ENCODE assay signal across 8 mouse cellular contexts in genomic region chr7:99534501-99534900, GRCm38 (mm10). TPM values are rescaled to one million over a fixed set of nuclear protein-coding genes. Genes with fewer than 3 reads are reported as not detected.
A peak's percentile ranks its signal among the peaks of the same experiment; 100 is the strongest.
DNase-seq lines count a peak whose midpoint lies in the region; ATAC-seq and TF ChIP-seq lines count a peak whose summit lies in the region.

No protein-coding gene starts in this region.

- 46% methylated on average over 5 of the region's 5 CpGs for WGBS in heart, embryonic 15.5 days
- 51% methylated on average over 5 of the region's 5 CpGs for WGBS in bone marrow, adult 2 months
- 31% methylated on average over 5 of the region's 5 CpGs for WGBS in hindbrain, embryonic 12.5 days
- 36% methylated on average over 5 of the region's 5 CpGs for WGBS in midbrain, embryonic 11.5 days

- H3K36me3 ChIP-seq in heart, embryonic 15.5 days: no peaks in the 10 kb centered on the region
- H3K36me3 ChIP-seq in hindbrain, embryonic 12.5 days: no peaks in the 10 kb centered on the region
- H3K36me3 ChIP-seq in midbrain, embryonic 11.5 days (ENCODE audit: control insufficient read depth, insufficient read depth, low read length): no peaks in the 10 kb centered on the region

- H3K9me3 ChIP-seq in heart, embryonic 15.5 days (replicated peaks): no peaks in the 10 kb centered on the region
- no peaks in the 10 kb centered on the region for H3K9me3 ChIP-seq in hindbrain, embryonic 12.5 days (replicated peaks)
- H3K9me3 ChIP-seq in midbrain, embryonic 11.5 days (ENCODE audit: control insufficient read depth, low read length): no peaks in the 10 kb centered on the region

- H3K27me3 ChIP-seq in heart, embryonic 15.5 days: no peaks in the 10 kb centered on the region
- no peaks in the 10 kb centered on the region; the same call in 1 of the 2 replicates for H3K27me3 ChIP-seq in hindbrain, embryonic 12.5 days
- no peaks in the 10 kb centered on the region for H3K27me3 ChIP-seq in midbrain, embryonic 11.5 days (ENCODE audit: control insufficient read depth, insufficient read depth, low read length)

- H3K4me3 ChIP-seq in heart, embryonic 15.5 days: peak overlapping the region; percentile 87
- no peak overlapping the region for H3K4me3 ChIP-seq in bone marrow, adult 2 months (replicated peaks; ENCODE audit: control insufficient read depth, low read depth, low read length)
- H3K4me3 ChIP-seq in hindbrain, embryonic 12.5 days: peak overlapping the region; percentile 73
- peak overlapping the region; percentile 75 for H3K4me3 ChIP-seq in midbrain, embryonic 11.5 days (ENCODE audit: low read depth, low read length)

- TF ChIP-seq CTCF in bone marrow, adult 2 months (IDR thresholded peaks at IDR 0.05; ENCODE audit: control insufficient read depth, insufficient read depth, low read length): no peak; the same call in 1 of the 2 replicates

- TF ChIP-seq POLR2A in bone marrow, adult 2 months (IDR thresholded peaks at IDR 0.05; ENCODE audit: borderline replicate concordance, control insufficient read depth, low read depth, low read length): no peak

- no peak for DNase-seq in heart, adult 11 months
- DNase-seq in midbrain, embryonic 11.5 days (ENCODE audit: low spot score, missing footprints): peak; percentile 92
- DNase-seq in retina, postnatal 1 day: no peak
- DNase-seq in thymus, postnatal 4 days: no peak

- H3K27ac ChIP-seq in heart, embryonic 15.5 days: peak overlapping the region; percentile 93
- H3K27ac ChIP-seq in bone marrow, adult 2 months (ENCODE audit: control insufficient read depth, insufficient read depth, low read depth, low read length, poor library complexity): peak overlapping the region; percentile 78
- peak overlapping the region; percentile 89 for H3K27ac ChIP-seq in hindbrain, embryonic 12.5 days
- peak overlapping the region; percentile 85 for H3K27ac ChIP-seq in midbrain, embryonic 11.5 days (ENCODE audit: low read depth, low read length)

- no peak for ATAC-seq in heart, embryonic 15.5 days (replicated peaks; ENCODE audit: insufficient number of reproducible peaks, insufficient read depth, low FRiP score, low read depth)
- no peak for ATAC-seq in hindbrain, embryonic 12.5 days (ENCODE audit: low FRiP score)
- no peak for ATAC-seq in midbrain, embryonic 11.5 days (ENCODE audit: low FRiP score)
- ATAC-seq in granulocyte monocyte progenitor cell, adult 5-6 weeks (replicated peaks; ENCODE audit: poor library complexity, severe bottlenecking): no peak

- H3K4me1 ChIP-seq in heart, embryonic 15.5 days (replicated peaks): peaks cover 43% of the 10 kb centered on the region
- H3K4me1 ChIP-seq in bone marrow, adult 2 months (ENCODE audit: control insufficient read depth, insufficient read depth, low read length): peaks cover 24% of the 10 kb centered on the region
- peaks cover 48% of the 10 kb centered on the region for H3K4me1 ChIP-seq in hindbrain, embryonic 12.5 days
- H3K4me1 ChIP-seq in midbrain, embryonic 11.5 days (ENCODE audit: control insufficient read depth, insufficient read depth, low read length): peaks cover 21% of the 10 kb centered on the region

- peak overlapping the region; percentile 77; the same call in 1 of the 2 replicates for H3K9ac ChIP-seq in heart, embryonic 15.5 days
- peak overlapping the region; percentile 90 for H3K9ac ChIP-seq in hindbrain, embryonic 12.5 days
- H3K9ac ChIP-seq in midbrain, embryonic 11.5 days (ENCODE audit: low read length): peak overlapping the region; percentile 91

- peak overlapping the region; percentile 95 for H3K4me2 ChIP-seq in heart, embryonic 15.5 days
- peak overlapping the region; percentile 68 for H3K4me2 ChIP-seq in hindbrain, embryonic 12.5 days (replicated peaks)
- H3K4me2 ChIP-seq in midbrain, embryonic 11.5 days: peak overlapping the region; percentile 96

RNA-seq across cellular contexts. Expression of gene Arrb1, which starts 0.8 kb away (rescaled TPM):
- polyA plus RNA-seq in heart, embryonic 15.5 days (2015; fragmentation: Nextera tagmentation; extraction: Ambion mirVana): 4.7 and 8.0 TPM in 2 replicates
- polyA plus RNA-seq in bone marrow, adult 2 months (2011; ENCODE audit: insufficient read depth, insufficient read length, low replicate concordance, missing spikeins): 80.4 and 89.7 TPM in 2 replicates
- polyA plus RNA-seq in hindbrain, embryonic 12.5 days (2016; fragmentation: Nextera tagmentation; extraction: Ambion mirVana): 16.7 TPM in 2 replicates
- polyA plus RNA-seq in midbrain, embryonic 11.5 days (2014; fragmentation: Nextera tagmentation; extraction: Ambion mirVana): 4.1 and 4.6 TPM in 2 replicates
- total RNA-seq in granulocyte monocyte progenitor cell, adult 5-6 weeks (2014; fragmentation: Nextera tagmentation): 35.3 and 40.1 TPM in 2 replicates
- 24.1 and 36.6 TPM in 2 replicates for total RNA-seq in granulocyte monocyte progenitor cell, adult 5-6 weeks (2017)

RNA-seq across cellular contexts. Expression of gene Rps3, which starts 51.0 kb away (rescaled TPM):
- polyA plus RNA-seq in heart, embryonic 15.5 days (2015; fragmentation: Nextera tagmentation; extraction: Ambion mirVana): 437 and 490 TPM in 2 replicates
- polyA plus RNA-seq in bone marrow, adult 2 months (2011; ENCODE audit: insufficient read depth, insufficient read length, low replicate concordance, missing spikeins): 490 and 757 TPM in 2 replicates
- polyA plus RNA-seq in hindbrain, embryonic 12.5 days (2016; fragmentation: Nextera tagmentation; extraction: Ambion mirVana): 512 and 534 TPM in 2 replicates
- 716 and 724 TPM in 2 replicates for polyA plus RNA-seq in midbrain, embryonic 11.5 days (2014; fragmentation: Nextera tagmentation; extraction: Ambion mirVana)
- 1,410 and 1,463 TPM in 2 replicates for total RNA-seq in granulocyte monocyte progenitor cell, adult 5-6 weeks (2014; fragmentation: Nextera tagmentation)
- 1,810 and 2,293 TPM in 2 replicates for total RNA-seq in granulocyte monocyte progenitor cell, adult 5-6 weeks (2017)
